Mouse (Mus musculus) heart, adult 8-10 months (tissue): Measurements from ENCODE around the gene Napsa. TPM values are rescaled to one million over a fixed set of nuclear protein-coding genes. Genes with fewer than 3 reads are reported as not detected.
A peak's percentile ranks its signal among the peaks of the same experiment; 100 is the strongest.

Experiments used
- DNase-seq: peaks from one replicate; pipeline ENCODE4 v3.0.0; 2022; ENCODE audit warnings: low spot score
- total RNA-seq, 4 experiments: library from RNA; stranded (reverse); gene quantifications; 2 replicates each; pipeline ENCODE4 v1.2.4; 2022

Napsa gene
- total RNA-seq, 4 experiments from 2014 or later: 0.28 to 1.9 (median 0.37) TPM

- DNase-seq: no peak
These were observed 33.2 kb upstream of the Napsa start for GRCm38 (mm10) chr7:44538756-44539624.

DNA sequence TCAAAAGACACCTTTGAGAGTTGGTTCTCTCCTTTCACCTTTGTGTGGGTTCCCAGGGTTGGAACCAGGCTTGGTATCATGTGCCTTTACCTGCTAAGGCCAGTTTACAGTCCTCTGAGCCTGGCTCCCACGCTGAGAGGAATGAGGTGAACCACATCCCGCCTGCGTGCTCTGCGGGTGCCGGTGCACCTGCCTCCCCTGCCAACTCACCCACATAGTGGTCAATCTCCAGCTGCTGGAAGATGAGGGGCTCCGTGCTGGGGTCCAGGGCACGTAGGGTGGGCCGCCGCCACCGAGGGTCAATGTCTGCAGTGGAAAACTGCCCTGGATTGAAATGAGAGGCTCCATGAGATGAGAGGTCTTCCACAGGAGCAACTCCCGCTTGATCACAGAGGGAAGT is 29.6 kb upstream of the Napsa start:
- no peak for DNase-seq

DNA sequence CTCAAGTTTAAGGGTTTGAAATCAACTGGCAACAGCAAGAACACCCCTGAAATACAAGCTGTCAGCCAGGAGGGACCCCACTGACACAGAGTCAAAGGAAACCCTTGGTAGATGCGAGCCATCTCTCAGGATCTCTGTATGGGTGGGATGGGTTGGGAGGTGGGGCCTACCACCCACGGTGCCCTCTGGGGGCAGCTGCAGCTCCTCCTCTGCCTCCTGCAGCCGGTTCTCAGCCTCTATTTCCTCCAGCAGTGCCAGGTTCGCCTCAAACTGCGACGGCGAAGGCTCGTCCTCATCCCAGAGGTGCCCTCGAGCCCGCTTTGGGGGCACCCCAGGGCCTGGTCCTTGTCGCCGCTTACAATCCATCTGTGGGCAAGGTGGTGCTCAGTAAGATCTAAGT is 29.1 kb upstream of the Napsa start:
- no peak for DNase-seq

DNA sequence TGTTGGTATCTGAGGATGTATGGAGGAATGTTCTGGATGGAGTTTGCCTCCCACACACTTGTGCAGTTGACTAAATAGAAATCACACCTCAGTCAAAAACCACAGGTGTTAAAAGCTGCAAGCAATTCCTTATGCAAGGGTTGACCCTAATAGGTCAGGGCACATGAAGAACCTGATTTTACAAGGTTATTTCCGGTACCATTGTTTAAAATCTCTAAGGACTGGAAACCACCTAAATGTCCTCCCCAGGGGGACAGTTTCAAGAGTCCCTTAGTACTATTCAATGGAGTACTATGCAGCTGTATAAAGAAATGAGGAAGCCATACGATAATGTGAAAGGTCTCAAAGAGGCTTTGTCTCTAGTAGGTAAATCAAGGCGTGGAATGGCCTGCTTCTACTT is 25.9 kb upstream of the Napsa start:
- DNase-seq: no peak

DNA sequence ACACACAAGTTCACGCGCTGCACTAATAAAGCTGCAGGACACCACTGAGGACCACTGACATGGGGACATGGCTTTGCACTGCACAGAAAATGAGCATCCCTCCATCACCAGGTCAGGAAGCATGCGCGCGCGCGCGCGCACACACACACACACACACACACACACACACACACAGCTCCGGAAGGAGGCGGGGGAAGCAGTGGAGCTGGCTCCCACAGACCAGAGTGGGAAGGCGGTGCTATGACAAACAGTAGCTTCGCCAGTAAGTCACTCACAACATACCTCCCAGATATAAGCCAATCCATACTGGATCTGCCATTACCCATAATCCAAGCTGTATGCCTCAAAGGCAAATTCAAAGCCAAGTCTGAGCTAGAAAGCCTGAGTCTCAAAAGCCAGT is 25.1 kb upstream of the Napsa start:
- no peak for DNase-seq

DNA sequence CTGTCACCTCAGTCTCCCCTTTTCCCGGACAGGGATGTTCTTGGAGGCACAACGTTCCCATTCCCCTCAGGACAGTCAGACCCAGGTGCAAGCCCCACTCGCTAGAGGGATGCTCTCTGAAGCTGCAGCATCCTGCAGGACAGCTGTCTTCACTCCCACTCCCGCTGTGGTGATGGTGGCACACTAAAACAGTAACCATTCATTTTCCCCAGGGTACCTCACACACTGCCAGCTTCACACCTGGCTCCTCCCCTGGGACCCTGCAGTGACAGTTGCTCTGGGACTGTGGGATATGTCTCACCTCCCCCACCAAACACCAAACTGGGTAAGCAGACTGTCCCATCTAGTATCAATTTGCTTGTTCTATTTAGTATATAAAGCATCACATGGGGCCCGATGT is 24.5 kb upstream of the Napsa start:
- DNase-seq: no peak

DNA sequence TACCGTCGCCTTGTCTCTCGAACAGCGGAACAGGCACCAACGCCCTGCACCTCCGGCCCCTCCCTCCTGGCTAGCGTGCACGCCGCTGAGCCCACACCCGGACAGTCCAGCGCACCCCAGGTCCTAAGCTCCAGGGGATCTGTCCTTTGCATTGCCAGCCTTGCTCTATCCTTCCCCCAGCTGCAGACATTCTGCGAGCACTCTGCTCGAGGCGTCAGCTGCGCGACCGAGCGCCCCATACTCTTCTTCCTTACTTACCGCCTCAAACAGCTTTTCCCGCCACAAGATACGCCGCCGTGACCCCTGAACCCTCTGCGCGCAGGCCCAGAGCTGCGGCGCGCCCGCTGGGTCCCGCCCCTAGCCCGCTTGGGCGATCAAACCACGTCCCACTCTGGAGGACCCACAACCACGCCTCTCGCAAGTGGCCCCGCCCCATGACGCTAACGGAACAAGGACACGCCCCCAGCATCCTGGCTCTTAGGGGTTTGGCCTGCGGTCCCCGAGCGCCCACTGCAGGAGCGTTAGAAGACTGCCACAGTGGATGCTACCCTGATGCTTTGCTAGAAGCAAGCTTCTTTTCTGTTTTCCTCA is 23.6 kb upstream of the Napsa start, which contains the start of gene Pold1:
Gene Pold1, minus strand, starts transcription at position 353 of the 591 bp plus-strand sequence.
- DNase-seq: peak; percentile 100

DNA sequence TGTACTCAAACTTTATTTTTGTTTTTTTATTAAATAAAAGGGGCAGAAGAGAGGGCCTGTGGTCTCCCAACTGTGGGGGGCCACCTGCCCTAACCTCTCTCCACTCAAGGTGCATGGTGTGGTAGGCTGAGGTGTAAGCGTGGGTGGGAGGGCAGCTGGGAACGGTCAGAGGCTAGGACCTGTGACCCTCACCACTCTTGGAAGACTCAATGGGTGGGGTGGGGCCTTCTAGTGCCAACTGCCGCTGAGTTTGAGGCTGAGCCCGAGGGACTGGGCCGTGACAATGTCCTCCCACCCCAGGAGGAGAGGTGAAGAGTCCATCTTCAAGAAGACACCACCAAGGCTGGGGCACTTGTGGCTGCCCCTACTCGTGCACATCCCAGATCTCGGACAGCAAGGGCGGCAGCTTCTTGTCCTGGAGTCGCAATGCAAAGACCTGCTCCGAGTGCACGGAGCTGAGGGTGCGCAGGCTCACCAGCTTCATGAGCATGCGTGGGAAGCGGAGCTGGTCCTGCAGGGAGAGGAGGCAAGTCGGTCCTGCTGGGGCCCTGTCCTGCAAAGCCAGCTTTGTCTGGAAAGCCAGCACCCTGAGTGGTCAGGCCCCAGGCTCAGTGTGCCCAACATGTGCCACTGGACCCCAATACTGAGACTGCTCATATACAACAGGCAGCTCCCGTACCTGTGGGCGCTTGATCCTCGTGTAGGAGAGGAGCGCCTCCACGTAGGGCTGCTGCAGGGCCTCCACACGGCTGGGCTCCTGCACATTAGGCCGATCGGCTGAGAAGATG is 22.4 kb upstream of the Napsa start:
- no peak for DNase-seq

- DNase-seq: no peak
These were observed 21.8 kb upstream of the Napsa start for GRCm38 (mm10) chr7:44550409-44550678.

DNA sequence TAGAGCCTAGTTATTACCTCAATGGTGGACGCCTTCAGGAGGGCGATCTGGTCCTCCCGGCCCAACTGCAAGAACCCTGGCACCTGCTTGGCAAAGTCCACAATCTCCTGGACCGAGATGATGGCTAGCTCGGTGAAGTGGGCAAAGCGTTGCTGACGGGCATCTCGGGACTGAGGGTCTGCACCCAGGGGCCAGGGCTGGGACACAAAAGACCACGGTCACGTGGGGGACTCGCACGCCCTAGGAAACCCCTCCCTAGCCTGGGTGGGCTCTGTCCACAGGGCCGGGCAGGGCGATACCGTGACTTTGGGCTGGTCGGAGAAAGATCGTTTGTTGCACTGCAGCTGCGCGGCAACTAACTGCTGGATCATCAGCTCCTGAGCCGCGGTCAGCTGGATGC is 20.9 kb upstream of the Napsa start:
- no peak for DNase-seq

GRCm38 (mm10) chr7:44551731-44552130 is 20.4 kb upstream of the Napsa start:
- DNase-seq: no peak

DNA sequence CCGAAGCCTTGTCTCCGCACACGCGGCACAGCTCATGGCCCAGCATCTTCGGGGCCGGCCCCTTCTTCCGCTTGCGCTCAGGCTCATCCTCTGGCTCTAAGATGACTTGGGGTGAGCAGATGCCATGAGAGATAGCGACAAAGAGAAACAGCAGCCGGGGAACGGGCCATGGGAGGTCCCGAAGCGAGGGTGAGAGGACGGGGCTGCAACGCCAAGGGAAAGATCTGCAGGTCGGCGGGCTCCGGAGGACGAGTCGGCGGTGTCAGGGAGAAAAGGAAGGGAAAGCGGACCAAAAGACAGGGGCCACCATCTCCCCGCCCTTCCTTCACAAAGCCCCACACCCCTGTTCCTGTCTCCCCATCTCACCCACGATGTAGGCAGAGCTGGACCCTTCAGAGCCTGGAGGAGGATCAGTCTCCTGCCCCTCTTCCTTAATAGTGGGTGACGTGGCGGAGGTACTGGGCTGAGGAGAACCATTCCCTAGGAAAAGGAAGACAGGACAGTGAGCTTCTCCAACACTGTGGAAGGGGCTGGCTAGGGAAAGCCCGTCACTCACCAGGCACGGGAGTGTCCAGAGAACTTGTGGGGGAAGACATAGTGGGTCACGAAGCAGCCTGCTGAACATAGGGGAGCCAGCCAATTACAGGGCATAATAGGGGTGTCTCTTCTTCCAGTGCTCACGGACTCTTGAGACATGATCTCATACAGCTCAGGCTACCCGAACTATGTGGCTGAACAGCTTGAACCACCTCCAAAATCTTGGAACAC is 19.9 kb upstream of the Napsa start:
- no peak for DNase-seq

DNA sequence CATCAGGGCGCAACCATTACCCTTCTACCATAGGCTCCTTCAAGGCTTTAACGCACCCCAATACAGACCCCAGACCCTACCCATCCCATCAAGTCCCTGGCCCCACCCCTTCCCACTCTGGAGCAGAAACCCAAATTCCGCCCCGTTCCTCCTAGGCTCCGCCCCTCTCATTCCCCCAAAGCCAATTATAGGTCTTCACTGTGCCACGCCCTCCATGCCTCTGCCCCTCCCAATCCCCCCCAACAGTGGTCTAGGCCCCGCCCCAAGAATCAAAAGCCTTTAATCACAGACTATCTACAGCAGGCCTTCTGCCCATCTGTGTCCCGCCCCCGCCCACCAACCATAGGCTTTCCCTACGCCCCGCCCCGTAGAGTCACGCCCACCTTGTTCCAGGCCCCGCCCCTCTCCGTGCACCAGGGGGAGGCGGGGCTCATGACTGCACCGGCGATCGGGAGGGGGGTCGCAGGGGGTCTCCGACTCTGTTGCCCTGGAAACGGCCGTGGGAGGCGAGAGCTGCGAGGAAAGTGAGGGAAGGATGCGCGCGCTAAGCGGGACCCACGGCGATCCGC is 18.9 kb upstream of the Napsa start:
- peak; percentile 42 for DNase-seq

- DNase-seq: peak; percentile 96
These were observed 18.4 kb upstream of the Napsa start, which contains the start of gene Nr1h2 for GRCm38 (mm10) chr7:44553826-44554225. Gene Nr1h2, minus strand, starts transcription at chr7:44553951.

DNA sequence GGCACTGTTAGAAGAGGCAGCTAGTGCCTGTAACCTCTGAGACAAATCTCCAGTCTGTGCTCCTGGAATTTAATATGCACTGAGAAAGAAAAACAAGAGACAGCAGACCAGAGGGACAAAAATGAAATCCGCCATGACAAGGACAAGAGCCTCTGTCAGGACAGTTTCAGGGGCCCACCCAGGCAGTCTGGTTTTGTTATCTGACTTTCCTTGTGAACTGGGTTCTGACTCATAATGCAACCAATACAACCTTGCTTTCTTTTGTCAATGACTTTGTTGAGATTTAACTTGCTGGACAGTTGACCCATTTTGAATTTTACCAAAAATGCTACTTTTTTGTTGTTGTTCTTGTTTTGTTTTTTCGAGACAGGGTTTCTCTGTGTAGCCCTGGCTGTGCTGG is 14.6 kb upstream of the Napsa start:
- no peak for DNase-seq

DNA sequence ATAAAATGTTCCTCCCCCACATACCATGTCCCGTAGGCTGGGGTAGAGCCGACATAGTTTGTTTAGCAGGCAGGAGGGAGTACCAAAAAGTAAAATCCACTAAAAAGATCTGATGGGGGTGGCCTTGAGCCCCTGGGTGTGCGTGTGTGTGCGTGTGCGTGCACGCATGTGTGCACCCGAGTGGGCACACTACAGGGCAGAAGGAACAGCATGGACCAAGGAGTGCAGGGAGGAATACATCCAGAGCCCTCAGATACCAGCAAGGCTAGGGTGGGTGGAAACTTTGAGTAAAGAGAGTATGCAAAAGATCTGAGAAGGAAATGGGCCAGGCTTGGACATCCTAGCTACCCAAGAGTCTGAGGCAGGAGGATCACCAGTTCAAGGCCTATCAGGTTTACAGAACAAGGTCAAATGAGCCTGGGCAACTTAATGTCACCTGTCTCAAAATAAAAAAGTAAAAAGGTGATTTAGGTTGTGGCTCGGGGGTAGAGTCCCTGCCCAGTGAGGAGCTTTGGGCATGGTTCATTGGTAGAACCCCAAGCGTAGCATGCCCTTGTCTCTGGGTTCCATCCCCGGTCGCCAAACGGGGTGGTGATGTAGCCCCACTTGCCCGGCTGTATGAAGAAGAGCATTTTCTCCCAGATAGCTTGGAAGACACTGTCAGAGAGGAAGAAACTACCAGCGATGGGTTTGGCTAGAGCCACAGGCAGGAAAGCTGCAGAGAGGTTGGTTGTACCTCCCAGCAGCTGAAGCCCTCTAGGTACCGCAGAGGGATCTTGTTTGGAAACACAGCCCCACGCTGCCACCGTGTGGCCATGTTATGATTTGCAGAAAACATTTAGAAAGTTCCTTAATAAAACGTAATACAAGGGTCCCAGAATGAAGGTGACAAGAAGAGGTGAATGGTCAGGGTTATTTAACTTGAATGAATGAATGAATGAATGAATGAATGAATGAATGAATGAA is 11.5 kb upstream of the Napsa start:
- peak; percentile 64 for DNase-seq

GRCm38 (mm10) chr7:44563284-44563683 is 8.9 kb upstream of the Napsa start:
- no peak for DNase-seq

DNA sequence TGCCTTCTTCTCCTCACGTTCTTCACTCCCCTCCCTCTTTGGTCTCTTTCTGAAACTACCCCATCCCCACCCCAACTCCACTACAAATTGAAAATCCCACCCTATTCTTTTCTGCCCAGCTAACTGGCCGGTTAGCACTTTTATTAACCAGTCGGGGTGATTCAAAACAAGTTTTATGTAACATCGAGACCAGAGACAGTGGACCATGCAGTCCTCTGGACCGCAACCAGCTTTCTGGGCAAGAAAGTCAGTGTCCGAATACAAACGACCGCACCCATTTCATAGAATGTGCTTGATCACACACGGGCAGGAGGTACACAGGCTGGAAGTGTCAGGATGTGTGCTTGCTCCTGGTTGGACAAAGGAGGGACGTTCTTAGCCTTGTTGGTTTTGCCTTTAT is 7.7 kb upstream of the Napsa start:
- DNase-seq: no peak

GRCm38 (mm10) chr7:44565414-44565813 is 6.8 kb upstream of the Napsa start:
- no peak for DNase-seq

- DNase-seq: no peak
These were observed 3.4 kb upstream of the Napsa start for GRCm38 (mm10) chr7:44568803-44569202.
